Mouse (Mus musculus): ENCODE measurements around the gene Cdk19. TPM values are rescaled to one million over a fixed set of nuclear protein-coding genes. Genes with fewer than 3 reads are reported as not detected.

Gene Cdk19
- polyA plus RNA-seq, 1 experiment from 2014 or later = 2.7 TPM

GRCm38 (mm10) chr10:40399328-40399727 lies 60.0 kb downstream of the Cdk19 start:
- Histone ChIP-seq H3K27ac (ENCODE audit: low read length) (no peak overlapping the region), H3K4me2 (ENCODE audit: low read depth, low read length) (no peak overlapping the region), H3K9ac (ENCODE audit: low read depth, low read length) (no peak overlapping the region), H3K4me3 (ENCODE audit: low read depth, low read length) (no peak overlapping the region), H3K27me3 (ENCODE audit: control insufficient read depth, insufficient read depth, low read depth, low read length) (no peaks in the 10 kb centered on the region), H3K4me1 (ENCODE audit: control insufficient read depth, low read depth, low read length) (no peaks in the 10 kb centered on the region), H3K36me3 (ENCODE audit: control insufficient read depth, insufficient read depth) (no peaks in the 10 kb centered on the region), H3K9me3 (replicated peaks; ENCODE audit: control insufficient read depth, low read length) (no peaks in the 10 kb centered on the region)
- 54% methylated on average over 2 of the region's 2 CpGs for WGBS (ENCODE audit: insufficient replicate concordance)
- ATAC-seq (ENCODE audit: low read depth) = no peak

GRCm38 (mm10) chr10:40400293-40400692 lies 60.9 kb downstream of the Cdk19 start:
- Histone ChIP-seq H3K36me3 (ENCODE audit: control insufficient read depth, insufficient read depth) (no peaks in the 10 kb centered on the region), H3K27me3 (ENCODE audit: control insufficient read depth, insufficient read depth, low read depth, low read length) (no peaks in the 10 kb centered on the region), H3K4me1 (ENCODE audit: control insufficient read depth, low read depth, low read length) (no peaks in the 10 kb centered on the region), H3K9me3 (replicated peaks; ENCODE audit: control insufficient read depth, low read length) (no peaks in the 10 kb centered on the region), H3K4me2 (ENCODE audit: low read depth, low read length) (no peak overlapping the region), H3K4me3 (ENCODE audit: low read depth, low read length) (no peak overlapping the region), H3K9ac (ENCODE audit: low read depth, low read length) (no peak overlapping the region), H3K27ac (ENCODE audit: low read length) (no peak overlapping the region)
- ATAC-seq (ENCODE audit: low read depth) = no peak
- 72% methylated on average over 4 of the region's 4 CpGs for WGBS (ENCODE audit: insufficient replicate concordance)

GRCm38 (mm10) chr10:40406655-40407054 lies 67.3 kb downstream of the Cdk19 start:
- no peaks in the 10 kb centered on the region for H3K9me3 ChIP-seq (replicated peaks; ENCODE audit: control insufficient read depth, low read length)
- WGBS (ENCODE audit: insufficient replicate concordance) = 66% methylated on average over 3 of the region's 3 CpGs
- no peak overlapping the region for H3K4me2 ChIP-seq (ENCODE audit: low read depth, low read length)
- ATAC-seq (ENCODE audit: low read depth) = no peak
- no peaks in the 10 kb centered on the region for H3K36me3 ChIP-seq (ENCODE audit: control insufficient read depth, insufficient read depth)
- H3K9ac ChIP-seq (ENCODE audit: low read depth, low read length) = no peak overlapping the region
- no peaks in the 10 kb centered on the region for H3K4me1 ChIP-seq (ENCODE audit: control insufficient read depth, low read depth, low read length)
- H3K27ac ChIP-seq (ENCODE audit: low read length) = no peak overlapping the region
- H3K27me3 ChIP-seq (ENCODE audit: control insufficient read depth, insufficient read depth, low read depth, low read length) = no peaks in the 10 kb centered on the region
- H3K4me3 ChIP-seq (ENCODE audit: low read depth, low read length) = no peak overlapping the region

DNA sequence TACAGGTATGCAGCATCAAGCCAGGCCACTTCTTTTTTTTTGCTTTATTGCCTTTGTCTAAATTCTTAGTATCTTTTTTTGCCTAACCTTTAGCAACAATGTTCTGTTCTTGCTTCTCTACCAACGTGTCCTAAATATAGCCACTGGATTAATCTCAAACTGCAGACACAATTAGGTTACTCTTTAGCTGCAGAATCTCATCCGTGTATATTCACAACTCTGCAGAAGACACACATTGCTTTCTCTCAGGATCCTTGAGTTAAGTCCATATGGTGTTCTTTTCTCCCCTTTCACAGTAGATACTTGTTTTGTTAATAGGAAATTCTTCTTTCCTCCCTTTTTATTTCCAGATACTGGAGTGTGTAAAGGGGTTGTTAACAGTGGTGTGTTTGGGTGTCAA lies 70.0 kb downstream of the Cdk19 start:
- H3K9me3 ChIP-seq (replicated peaks; ENCODE audit: control insufficient read depth, low read length) = no peaks in the 10 kb centered on the region
- no peak overlapping the region for H3K9ac ChIP-seq (ENCODE audit: low read depth, low read length)
- ATAC-seq (ENCODE audit: low read depth) = no peak
- no peak overlapping the region for H3K4me2 ChIP-seq (ENCODE audit: low read depth, low read length)
- no peak overlapping the region for H3K4me3 ChIP-seq (ENCODE audit: low read depth, low read length)
- H3K27ac ChIP-seq (ENCODE audit: low read length) = no peak overlapping the region
- 61% methylated on average over 2 of the region's 2 CpGs for WGBS (ENCODE audit: insufficient replicate concordance)
- no peaks in the 10 kb centered on the region for H3K27me3 ChIP-seq (ENCODE audit: control insufficient read depth, insufficient read depth, low read depth, low read length)
- no peaks in the 10 kb centered on the region for H3K4me1 ChIP-seq (ENCODE audit: control insufficient read depth, low read depth, low read length)
- H3K36me3 ChIP-seq (ENCODE audit: control insufficient read depth, insufficient read depth) = no peaks in the 10 kb centered on the region

GRCm38 (mm10) chr10:40411370-40411769 lies 72.0 kb downstream of the Cdk19 start:
- no peak overlapping the region for H3K9ac ChIP-seq (ENCODE audit: low read depth, low read length)
- H3K9me3 ChIP-seq (replicated peaks; ENCODE audit: control insufficient read depth, low read length) = no peaks in the 10 kb centered on the region
- H3K27ac ChIP-seq (ENCODE audit: low read length) = no peak overlapping the region
- WGBS (ENCODE audit: insufficient replicate concordance) = 86% methylated on average over 2 of the region's 2 CpGs
- H3K4me2 ChIP-seq (ENCODE audit: low read depth, low read length) = no peak overlapping the region
- no peaks in the 10 kb centered on the region for H3K36me3 ChIP-seq (ENCODE audit: control insufficient read depth, insufficient read depth)
- no peak for ATAC-seq (ENCODE audit: low read depth)
- H3K27me3 ChIP-seq (ENCODE audit: control insufficient read depth, insufficient read depth, low read depth, low read length) = no peaks in the 10 kb centered on the region
- no peaks in the 10 kb centered on the region for H3K4me1 ChIP-seq (ENCODE audit: control insufficient read depth, low read depth, low read length)
- H3K4me3 ChIP-seq (ENCODE audit: low read depth, low read length) = no peak overlapping the region

GRCm38 (mm10) chr10:40416944-40417343 lies 77.6 kb downstream of the Cdk19 start:
- ATAC-seq (ENCODE audit: low read depth) = no peak
- Histone ChIP-seq H3K9ac (ENCODE audit: low read depth, low read length) (no peak overlapping the region), H3K4me1 (ENCODE audit: control insufficient read depth, low read depth, low read length) (no peaks in the 10 kb centered on the region), H3K9me3 (replicated peaks; ENCODE audit: control insufficient read depth, low read length) (no peaks in the 10 kb centered on the region), H3K27me3 (ENCODE audit: control insufficient read depth, insufficient read depth, low read depth, low read length) (no peaks in the 10 kb centered on the region), H3K27ac (ENCODE audit: low read length) (no peak overlapping the region), H3K36me3 (ENCODE audit: control insufficient read depth, insufficient read depth) (no peaks in the 10 kb centered on the region), H3K4me2 (ENCODE audit: low read depth, low read length) (no peak overlapping the region), H3K4me3 (ENCODE audit: low read depth, low read length) (no peak overlapping the region)
- 79% methylated on average over 7 of the region's 7 CpGs for WGBS (ENCODE audit: insufficient replicate concordance)

DNA sequence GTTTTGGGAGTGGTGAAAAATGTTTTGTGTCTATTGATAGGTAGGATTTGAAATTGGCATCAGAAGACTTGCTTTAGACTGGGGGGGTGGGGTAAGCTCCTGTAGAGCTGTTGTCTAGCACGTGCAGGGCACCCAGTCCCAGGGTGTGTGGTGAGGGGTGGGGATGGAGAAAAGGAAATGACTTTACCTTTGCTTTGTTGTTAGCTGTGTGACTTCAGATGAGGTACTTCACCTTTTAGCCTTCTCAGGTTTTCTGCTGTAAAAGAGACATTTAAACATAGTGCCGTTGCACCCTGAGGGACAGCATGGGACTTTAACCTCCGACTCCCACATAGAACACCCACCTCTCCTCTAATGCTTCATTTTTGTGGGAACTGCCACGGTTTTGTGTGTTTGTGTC lies 80.5 kb downstream of the Cdk19 start:
- Histone ChIP-seq H3K4me1 (ENCODE audit: control insufficient read depth, low read depth, low read length) (no peaks in the 10 kb centered on the region; the same call in 1 of the 2 replicates), H3K9me3 (replicated peaks; ENCODE audit: control insufficient read depth, low read length) (no peaks in the 10 kb centered on the region), H3K27ac (ENCODE audit: low read length) (no peak overlapping the region), H3K9ac (ENCODE audit: low read depth, low read length) (no peak overlapping the region), H3K4me3 (ENCODE audit: low read depth, low read length) (no peak overlapping the region), H3K4me2 (ENCODE audit: low read depth, low read length) (no peak overlapping the region), H3K36me3 (ENCODE audit: control insufficient read depth, insufficient read depth) (no peaks in the 10 kb centered on the region), H3K27me3 (ENCODE audit: control insufficient read depth, insufficient read depth, low read depth, low read length) (no peaks in the 10 kb centered on the region)
- 62% methylated on average over 4 of the region's 4 CpGs for WGBS (ENCODE audit: insufficient replicate concordance)
- no peak for ATAC-seq (ENCODE audit: low read depth)

DNA sequence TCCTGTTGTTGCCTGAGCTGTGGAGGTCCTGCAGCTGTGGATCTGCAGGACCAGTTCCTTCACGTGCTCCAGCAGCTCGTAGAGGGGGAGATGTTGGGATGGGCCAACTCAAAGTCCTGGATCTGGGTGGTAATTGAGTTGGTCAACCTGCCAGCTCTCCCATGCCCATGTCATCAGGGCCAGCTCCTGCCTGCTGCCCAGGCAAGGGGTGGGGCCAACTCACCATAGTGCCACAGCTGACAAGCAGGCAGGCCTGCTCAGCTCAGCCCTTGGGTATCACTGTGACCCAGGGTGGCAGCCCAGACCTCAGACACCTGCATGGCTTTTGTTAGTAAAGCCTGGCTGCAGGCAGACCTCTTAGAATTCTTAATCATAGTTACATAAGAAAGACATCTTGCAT lies 81.3 kb downstream of the Cdk19 start:
- Histone ChIP-seq H3K9me3 (replicated peaks; ENCODE audit: control insufficient read depth, low read length) (no peaks in the 10 kb centered on the region), H3K27me3 (ENCODE audit: control insufficient read depth, insufficient read depth, low read depth, low read length) (no peaks in the 10 kb centered on the region), H3K4me3 (ENCODE audit: low read depth, low read length) (no peak overlapping the region), H3K36me3 (ENCODE audit: control insufficient read depth, insufficient read depth) (no peaks in the 10 kb centered on the region), H3K4me1 (ENCODE audit: control insufficient read depth, low read depth, low read length) (no peaks in the 10 kb centered on the region; the same call in 1 of the 2 replicates), H3K9ac (ENCODE audit: low read depth, low read length) (no peak overlapping the region), H3K4me2 (ENCODE audit: low read depth, low read length) (no peak overlapping the region), H3K27ac (ENCODE audit: low read length) (no peak overlapping the region)
- WGBS (ENCODE audit: insufficient replicate concordance) = 76% methylated on average over 2 of the region's 2 CpGs
- ATAC-seq (ENCODE audit: low read depth) = no peak

DNA sequence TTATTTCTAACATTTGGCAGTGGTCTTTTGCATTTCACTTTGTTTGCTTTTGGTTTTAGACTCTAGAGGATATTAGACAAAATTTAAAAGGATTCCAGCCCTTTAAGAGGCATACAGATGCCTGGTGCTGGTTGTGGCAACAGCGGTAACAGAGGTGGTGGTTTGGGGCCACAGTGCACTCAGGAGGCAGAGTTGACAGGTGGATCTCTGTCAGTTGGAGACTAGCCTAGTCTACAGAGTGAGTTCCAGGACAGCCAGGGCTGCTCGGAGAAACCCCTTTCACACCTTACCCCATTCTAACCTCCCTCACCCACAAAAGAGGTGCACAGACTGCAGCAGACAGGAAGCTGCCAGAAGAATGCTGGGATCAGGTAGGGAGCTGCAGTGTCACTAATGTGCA lies 82.4 kb downstream of the Cdk19 start:
- H3K4me1 ChIP-seq (ENCODE audit: control insufficient read depth, low read depth, low read length) = no peaks in the 10 kb centered on the region; the same call in 1 of the 2 replicates
- ATAC-seq (ENCODE audit: low read depth) = no peak
- no peak overlapping the region for H3K4me2 ChIP-seq (ENCODE audit: low read depth, low read length)
- no peaks in the 10 kb centered on the region for H3K36me3 ChIP-seq (ENCODE audit: control insufficient read depth, insufficient read depth)
- no peaks in the 10 kb centered on the region for H3K9me3 ChIP-seq (replicated peaks; ENCODE audit: control insufficient read depth, low read length)
- no peak overlapping the region for H3K9ac ChIP-seq (ENCODE audit: low read depth, low read length)
- H3K27me3 ChIP-seq (ENCODE audit: control insufficient read depth, insufficient read depth, low read depth, low read length) = no peaks in the 10 kb centered on the region
- 47% methylated on average over 2 of the region's 2 CpGs for WGBS (ENCODE audit: insufficient replicate concordance)
- H3K4me3 ChIP-seq (ENCODE audit: low read depth, low read length) = no peak overlapping the region
- no peak overlapping the region for H3K27ac ChIP-seq (ENCODE audit: low read length)

Measured in liver, embryonic 16.5 days (tissue).